Mouse (Mus musculus): ENCODE data around the gene Ccnjl. TPM values are rescaled to one million over a fixed set of nuclear protein-coding genes. Genes with fewer than 3 reads are reported as not detected.
A peak's percentile ranks its signal among the peaks of the same experiment; 100 is the strongest.

The Ccnjl gene
- total and polyA plus RNA-seq, 2 experiments: 0.09 to 0.10 TPM

GRCm38 (mm10) chr11:43552675-43553074, 24.1 kb downstream of the Ccnjl start:
- Histone ChIP-seq H3K4me3 (ENCODE audit: insufficient read depth, low read depth, low read length) (no peak overlapping the region), H3K27me3 (ENCODE audit: control insufficient read depth, insufficient read depth, low read length) (no peaks in the 10 kb centered on the region), H3K27ac (replicated peaks; ENCODE audit: insufficient read depth, low read depth, low read length) (no peak overlapping the region), H3K4me1 (ENCODE audit: control insufficient read depth, insufficient read depth, low read length) (peaks cover 13% of the 10 kb centered on the region), H3K79me2 (ENCODE audit: control insufficient read depth, insufficient read depth, low read length) (no peaks in the 10 kb centered on the region), H3K9ac (ENCODE audit: low read depth, low read length) (no peak overlapping the region), H3K36me3 (ENCODE audit: control insufficient read depth, insufficient read depth, low read length) (no peaks in the 10 kb centered on the region)
- DNase-seq (ENCODE audit: extremely low read depth, low read depth, low spot score): no peak
- 94% methylated on average over 6 of the region's 6 CpGs for WGBS
- TF ChIP-seq POLR2A (IDR thresholded peaks at IDR 0.05; ENCODE audit: extremely low read depth, insufficient read depth, low read length) (no peak), CTCF (IDR thresholded peaks at IDR 0.05; ENCODE audit: low read depth, low read length) (no peak)

GRCm38 (mm10) chr11:43556538-43556937, 28.0 kb downstream of the Ccnjl start:
- peak; percentile 19 for DNase-seq (ENCODE audit: extremely low read depth, low read depth, low spot score)
- TF ChIP-seq CTCF (IDR thresholded peaks at IDR 0.05; ENCODE audit: low read depth, low read length) (peak; percentile 52), POLR2A (IDR thresholded peaks at IDR 0.05; ENCODE audit: extremely low read depth, insufficient read depth, low read length) (no peak)
- Histone ChIP-seq H3K79me2 (ENCODE audit: control insufficient read depth, insufficient read depth, low read length) (no peaks in the 10 kb centered on the region), H3K27me3 (ENCODE audit: control insufficient read depth, insufficient read depth, low read length) (no peaks in the 10 kb centered on the region), H3K4me3 (ENCODE audit: insufficient read depth, low read depth, low read length) (no peak overlapping the region), H3K36me3 (ENCODE audit: control insufficient read depth, insufficient read depth, low read length) (no peaks in the 10 kb centered on the region), H3K9ac (ENCODE audit: low read depth, low read length) (no peak overlapping the region), H3K4me1 (ENCODE audit: control insufficient read depth, insufficient read depth, low read length) (peaks cover 4% of the 10 kb centered on the region), H3K27ac (replicated peaks; ENCODE audit: insufficient read depth, low read depth, low read length) (no peak overlapping the region)
- WGBS: 74% methylated on average over 11 of the region's 11 CpGs

- WGBS: 64% methylated on average over 6 of the region's 6 CpGs
- no peak overlapping the region for H3K27ac ChIP-seq (replicated peaks; ENCODE audit: insufficient read depth, low read depth, low read length)
- no peak for TF ChIP-seq POLR2A (IDR thresholded peaks at IDR 0.05; ENCODE audit: extremely low read depth, insufficient read depth, low read length)
- no peak for TF ChIP-seq CTCF (IDR thresholded peaks at IDR 0.05; ENCODE audit: low read depth, low read length)
- no peak overlapping the region for H3K9ac ChIP-seq (ENCODE audit: low read depth, low read length)
- no peaks in the 10 kb centered on the region for H3K27me3 ChIP-seq (ENCODE audit: control insufficient read depth, insufficient read depth, low read length)
- H3K79me2 ChIP-seq (ENCODE audit: control insufficient read depth, insufficient read depth, low read length): no peaks in the 10 kb centered on the region
- H3K4me3 ChIP-seq (ENCODE audit: insufficient read depth, low read depth, low read length): no peak overlapping the region
- H3K36me3 ChIP-seq (ENCODE audit: control insufficient read depth, insufficient read depth, low read length): no peaks in the 10 kb centered on the region
- no peaks in the 10 kb centered on the region for H3K4me1 ChIP-seq (ENCODE audit: control insufficient read depth, insufficient read depth, low read length)
- DNase-seq (ENCODE audit: extremely low read depth, low read depth, low spot score): no peak
Observed at GRCm38 (mm10) chr11:43559515-43560292, 31.1 kb downstream of the Ccnjl start.

GRCm38 (mm10) chr11:43563654-43564244, 35.2 kb downstream of the Ccnjl start:
- Histone ChIP-seq H3K4me1 (ENCODE audit: control insufficient read depth, insufficient read depth, low read length) (no peaks in the 10 kb centered on the region), H3K36me3 (ENCODE audit: control insufficient read depth, insufficient read depth, low read length) (no peaks in the 10 kb centered on the region), H3K9ac (ENCODE audit: low read depth, low read length) (no peak overlapping the region), H3K79me2 (ENCODE audit: control insufficient read depth, insufficient read depth, low read length) (no peaks in the 10 kb centered on the region), H3K4me3 (ENCODE audit: insufficient read depth, low read depth, low read length) (no peak overlapping the region), H3K27me3 (ENCODE audit: control insufficient read depth, insufficient read depth, low read length) (no peaks in the 10 kb centered on the region), H3K27ac (replicated peaks; ENCODE audit: insufficient read depth, low read depth, low read length) (no peak overlapping the region)
- TF ChIP-seq POLR2A (IDR thresholded peaks at IDR 0.05; ENCODE audit: extremely low read depth, insufficient read depth, low read length) (no peak), CTCF (IDR thresholded peaks at IDR 0.05; ENCODE audit: low read depth, low read length) (no peak)
- 55% methylated on average over 10 of the region's 10 CpGs for WGBS
- no peak for DNase-seq (ENCODE audit: extremely low read depth, low read depth, low spot score)

- Histone ChIP-seq H3K9ac (ENCODE audit: low read depth, low read length) (no peak overlapping the region), H3K79me2 (ENCODE audit: control insufficient read depth, insufficient read depth, low read length) (no peaks in the 10 kb centered on the region), H3K4me3 (ENCODE audit: insufficient read depth, low read depth, low read length) (no peak overlapping the region), H3K4me1 (ENCODE audit: control insufficient read depth, insufficient read depth, low read length) (no peaks in the 10 kb centered on the region), H3K27me3 (ENCODE audit: control insufficient read depth, insufficient read depth, low read length) (no peaks in the 10 kb centered on the region), H3K36me3 (ENCODE audit: control insufficient read depth, insufficient read depth, low read length) (no peaks in the 10 kb centered on the region), H3K27ac (replicated peaks; ENCODE audit: insufficient read depth, low read depth, low read length) (no peak overlapping the region)
- no peak for DNase-seq (ENCODE audit: extremely low read depth, low read depth, low spot score)
- 79% methylated on average over 2 of the region's 2 CpGs for WGBS
- TF ChIP-seq POLR2A (IDR thresholded peaks at IDR 0.05; ENCODE audit: extremely low read depth, insufficient read depth, low read length) (no peak), CTCF (IDR thresholded peaks at IDR 0.05; ENCODE audit: low read depth, low read length) (no peak)
Observed at GRCm38 (mm10) chr11:43565414-43565813, 36.8 kb downstream of the Ccnjl start.

GRCm38 (mm10) chr11:43565852-43566251, 37.3 kb downstream of the Ccnjl start:
- Histone ChIP-seq H3K4me1 (ENCODE audit: control insufficient read depth, insufficient read depth, low read length) (no peaks in the 10 kb centered on the region), H3K79me2 (ENCODE audit: control insufficient read depth, insufficient read depth, low read length) (no peaks in the 10 kb centered on the region), H3K36me3 (ENCODE audit: control insufficient read depth, insufficient read depth, low read length) (no peaks in the 10 kb centered on the region), H3K27ac (replicated peaks; ENCODE audit: insufficient read depth, low read depth, low read length) (no peak overlapping the region), H3K9ac (ENCODE audit: low read depth, low read length) (no peak overlapping the region), H3K4me3 (ENCODE audit: insufficient read depth, low read depth, low read length) (no peak overlapping the region), H3K27me3 (ENCODE audit: control insufficient read depth, insufficient read depth, low read length) (no peaks in the 10 kb centered on the region)
- no peak for TF ChIP-seq CTCF (IDR thresholded peaks at IDR 0.05; ENCODE audit: low read depth, low read length)
- TF ChIP-seq POLR2A (IDR thresholded peaks at IDR 0.05; ENCODE audit: extremely low read depth, insufficient read depth, low read length): no peak
- DNase-seq (ENCODE audit: extremely low read depth, low read depth, low spot score): no peak
- WGBS: 67% methylated on average over 8 of the region's 8 CpGs
